Mouse (Mus musculus) CD4-positive, CD25-positive, alpha-beta regulatory T cell, adult 2 months (primary cell): Measurements from ENCODE around the gene Zfp626.
"Not testable (repeated sequence)": the region's sequence is repeated elsewhere in the genome, so short reads cannot be mapped to it uniquely, and the experiment has no call there.

Source experiments
- DNase-seq: peaks from one replicate; pipeline ENCODE4 v3.0.0-alpha.2; 2012; ENCODE audit warnings: low read depth, low spot score

The Zfp626 gene

GRCm38 (mm10) chr7:27806896-27807295 lies at the start of gene Zfp626:
Zfp626 (plus strand) TSS chr7:27807196.
- not testable (repeated sequence) for DNase-seq

- DNase-seq, result no peak
Observed at GRCm38 (mm10) chr7:27765176-27765886, 41.7 kb upstream of the Zfp626 start.

GRCm38 (mm10) chr7:27789306-27789705 lies 17.7 kb upstream of the Zfp626 start:
- DNase-seq, result no peak

- DNase-seq, result not testable (repeated sequence)
Observed at GRCm38 (mm10) chr7:27793865-27794264, 13.1 kb upstream of the Zfp626 start.

- DNase-seq, result no peak
Observed at GRCm38 (mm10) chr7:27794566-27794965, 12.4 kb upstream of the Zfp626 start.

- DNase-seq, result no peak
Observed at GRCm38 (mm10) chr7:27797906-27798811, 8.8 kb upstream of the Zfp626 start.

- peak; percentile 15 for DNase-seq
Observed at GRCm38 (mm10) chr7:27801137-27801536, 5.9 kb upstream of the Zfp626 start.

GRCm38 (mm10) chr7:27802986-27803385 lies 4.0 kb upstream of the Zfp626 start:
- no peak for DNase-seq

- DNase-seq, result peak; percentile 78
Observed at GRCm38 (mm10) chr7:27804297-27805030, 2.5 kb upstream of the Zfp626 start.

GRCm38 (mm10) chr7:27807305-27807704 lies 309 bp downstream of the Zfp626 start:
- DNase-seq, result not testable (repeated sequence)

GRCm38 (mm10) chr7:27818526-27819110 lies 11.6 kb downstream of the Zfp626 start:
- DNase-seq, result no peak

- no peak for DNase-seq
Observed at GRCm38 (mm10) chr7:27822611-27823010, 15.6 kb downstream of the Zfp626 start.

- DNase-seq, result no peak
Observed at GRCm38 (mm10) chr7:27834131-27834530, 27.1 kb downstream of the Zfp626 start.

- DNase-seq, result peak; percentile 13
Observed at GRCm38 (mm10) chr7:27837896-27838295, 30.9 kb downstream of the Zfp626 start.

GRCm38 (mm10) chr7:27838323-27839249 lies 31.6 kb downstream of the Zfp626 start, which contains the start of gene Zfp59:
Zfp59 (plus strand) TSS chr7:27838607.
- peak; percentile 83 for DNase-seq

- no peak for DNase-seq
Observed at GRCm38 (mm10) chr7:27839596-27839995, 32.6 kb downstream of the Zfp626 start.

- no peak for DNase-seq
Observed at GRCm38 (mm10) chr7:27840104-27840503, 33.1 kb downstream of the Zfp626 start.

GRCm38 (mm10) chr7:27857227-27857626 lies 50.2 kb downstream of the Zfp626 start, which contains the start of gene Zfp607a:
Zfp607a (plus strand) TSS chr7:27857527.
- no peak for DNase-seq

- DNase-seq, result peak; percentile 50
Observed at GRCm38 (mm10) chr7:27859301-27860251, 52.6 kb downstream of the Zfp626 start.
